Mouse (Mus musculus) stomach, postnatal 0 days (tissue): ENCODE measurements at regions not wholly inside any gene's neighbourhood (a gene's known extent, or its start where the extent isn't known, plus 50 kb on each side); places are given as distances from the start of the nearest gene placed in this dataset. TPM values are rescaled to one million over a fixed set of nuclear protein-coding genes. Genes with fewer than 3 reads are reported as not detected.

Experiments
- ATAC-seq: fragments of 200-750 bp; cut with Nextera tagmentation; 2 replicates; pipeline ENCODE4 v1.8.0; 2017; ENCODE audit not compliant: low FRiP score, low TSS enrichment
- DNase-seq: peaks from one replicate; pipeline ENCODE4 v3.0.0-alpha.2; 2016; ENCODE audit warnings: low spot score
- H3K27ac ChIP-seq: fragments of 300-500 bp; sonication (generic); replicated peaks from 2 replicates; pipeline ENCODE4 v1.5.1; 2014; ENCODE audit warnings: mild to moderate bottlenecking, control low read depth
- H3K27me3 ChIP-seq: fragments of 300-500 bp; sonication (generic); 2 replicates; pipeline ENCODE4 v1.6.1; 2014; ENCODE audit warnings: low read length; ENCODE audit not compliant: control insufficient read depth, insufficient read depth
- H3K36me3 ChIP-seq: fragments of 300-500 bp; sonication (generic); 2 replicates; pipeline ENCODE4 v1.6.1; 2014; ENCODE audit warnings: low read length, mixed read lengths; ENCODE audit not compliant: control insufficient read depth, insufficient read depth
- H3K4me1 ChIP-seq: fragments of 300-500 bp; sonication (generic); replicated peaks from 2 replicates; pipeline ENCODE4 v1.6.1; 2014; ENCODE audit warnings: antibody characterized with exemption; ENCODE audit not compliant: control insufficient read depth, insufficient read depth
- H3K4me2 ChIP-seq: fragments of 300-500 bp; sonication (generic); replicated peaks from 2 replicates; pipeline ENCODE4 v1.6.1; 2014; ENCODE audit warnings: low read depth, mild to moderate bottlenecking, control low read depth, moderate library complexity
- H3K4me3 ChIP-seq: fragments of 300-500 bp; sonication (generic); 2 replicates; pipeline ENCODE4 v1.5.1; 2014; ENCODE audit warnings: low read depth, low read length, control low read depth
- H3K9ac ChIP-seq: fragments of 300-500 bp; sonication (generic); 2 replicates; pipeline ENCODE4 v1.6.1; 2014; ENCODE audit warnings: mild to moderate bottlenecking, low read length, control low read depth, mixed read lengths
- H3K9me3 ChIP-seq: fragments of 300-500 bp; sonication (generic); 2 replicates; pipeline ENCODE4 v1.6.1; 2016; ENCODE audit warnings: low read length; ENCODE audit not compliant: control insufficient read depth
- CTCF ChIP-seq: IDR thresholded peaks from 2 replicates; pipeline ENCODE4 v1.5.1; 2016; ENCODE audit warnings: antibody characterized with exemption, low read depth, mild to moderate bottlenecking, moderate library complexity
- EP300 ChIP-seq: optimal IDR thresholded peaks from 2 replicates; pipeline ENCODE3; 2016; ENCODE audit warnings: antibody characterized with exemption
- WGBS: fragments of 180-500 bp; shearing (Covaris S2); extraction: QIAGEN DNeasy Blood & Tissue Kit; methylation state at CpG from one replicate; pipeline ENCODE4 v1.1.7; 2014; 5-methylcytosine and 5-hydroxymethylcytosine counted together
- microRNA-seq: library from miRNA; unstranded; fragments of <30 nt; microRNA quantifications from one replicate; pipeline ENCODE4, GENCODE M21; 2016

DNA sequence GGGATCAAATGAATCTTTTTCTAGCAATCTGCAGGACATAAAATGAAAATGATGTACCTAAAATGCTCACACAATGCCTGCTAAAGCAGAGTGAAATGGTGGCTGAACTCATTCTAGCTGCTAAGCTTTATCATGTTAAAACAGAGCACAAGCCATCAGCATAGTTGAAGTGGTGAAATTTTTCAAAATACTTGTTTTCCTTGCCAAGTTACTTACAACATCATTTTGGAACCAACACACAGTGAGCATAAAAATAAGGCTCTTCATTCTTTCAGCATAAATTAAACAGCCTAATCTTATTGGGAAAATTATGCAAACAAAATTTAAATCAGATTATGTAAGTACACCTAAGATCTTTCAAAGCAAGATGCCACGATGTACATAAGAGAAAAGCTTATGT lies 125.3 kb upstream of the Arx start:
- no peak for TF ChIP-seq EP300
- no peak for TF ChIP-seq CTCF

More for the DNA sequence above, 125.3 kb upstream of the Arx start:
- no peak overlapping the region for H3K4me3 ChIP-seq
- ATAC-seq (no peak), DNase-seq (no peak)
- no peak overlapping the region for H3K27ac ChIP-seq
- WGBS, result 55% methylated on average over 1 of the region's 1 CpGs
- H3K36me3 ChIP-seq, result no peaks in the 10 kb centered on the region
- no peaks in the 10 kb centered on the region for H3K27me3 ChIP-seq
- H3K9me3 ChIP-seq, result no peaks in the 10 kb centered on the region
- H3K4me2 ChIP-seq, result no peak overlapping the region
- H3K9ac ChIP-seq, result no peak overlapping the region
- H3K4me1 ChIP-seq, result no peaks in the 10 kb centered on the region

Small RNAs in the stretch of these regions (microRNA-seq; reads per million reads assigned to microRNA genes)
- not detected for gene Gm24973
